Mouse (Mus musculus): ENCODE data around the gene Kdelr3. TPM values are rescaled to one million over a fixed set of nuclear protein-coding genes. Genes with fewer than 3 reads are reported as not detected.

Kdelr3 gene
- polyA plus RNA-seq, 1 experiment from 2014 or later: 11.8 TPM

- no peak overlapping the region for H3K4me2 ChIP-seq (ENCODE audit: low read depth, low read length)
- H3K4me3 ChIP-seq (ENCODE audit: low read depth, low read length): no peak overlapping the region
- 46% methylated on average over 6 of the region's 6 CpGs for WGBS
These were observed 39.0 kb upstream of the Kdelr3 start for GRCm38 (mm10) chr15:79477227-79477626.

GRCm38 (mm10) chr15:79481181-79481688, 35.0 kb upstream of the Kdelr3 start:
- no peaks in the 10 kb centered on the region for H3K9me3 ChIP-seq (replicated peaks; ENCODE audit: control insufficient read depth, low read length)
- no peaks in the 10 kb centered on the region for H3K4me1 ChIP-seq (ENCODE audit: control insufficient read depth, insufficient read depth, low read length)
- no peak overlapping the region for H3K27ac ChIP-seq (replicated peaks; ENCODE audit: low read depth, low read length)
- ATAC-seq (replicated peaks; ENCODE audit: insufficient number of reproducible peaks, low FRiP score, low TSS enrichment, low read depth): no peak
- WGBS: 12% methylated on average over 15 of the region's 15 CpGs
- H3K4me3 ChIP-seq (ENCODE audit: low read depth, low read length): no peak overlapping the region
- H3K27me3 ChIP-seq (ENCODE audit: control insufficient read depth, insufficient read depth, low read length): peaks cover 5% of the 10 kb centered on the region; the same call in 1 of the 2 replicates
- no peaks in the 10 kb centered on the region for H3K36me3 ChIP-seq (replicated peaks; ENCODE audit: control insufficient read depth, insufficient read depth, low read depth, low read length)
- H3K9ac ChIP-seq (replicated peaks; ENCODE audit: low read length): no peak overlapping the region; the same call in 1 of the 2 replicates
- DNase-seq (ENCODE audit: low spot score): no peak
- no peak overlapping the region for H3K4me2 ChIP-seq (ENCODE audit: low read depth, low read length)

More at GRCm38 (mm10) chr15:79477227-79477626, 39.0 kb upstream of the Kdelr3 start:
- Histone ChIP-seq H3K27ac (replicated peaks; ENCODE audit: low read depth, low read length) (no peak overlapping the region), H3K36me3 (replicated peaks; ENCODE audit: control insufficient read depth, insufficient read depth, low read depth, low read length) (no peaks in the 10 kb centered on the region), H3K4me1 (ENCODE audit: control insufficient read depth, insufficient read depth, low read length) (no peaks in the 10 kb centered on the region), H3K9me3 (replicated peaks; ENCODE audit: control insufficient read depth, low read length) (no peaks in the 10 kb centered on the region), H3K27me3 (ENCODE audit: control insufficient read depth, insufficient read depth, low read length) (peaks cover 5% of the 10 kb centered on the region; the same call in 1 of the 2 replicates), H3K9ac (replicated peaks; ENCODE audit: low read length) (no peak overlapping the region)
- ATAC-seq (replicated peaks; ENCODE audit: insufficient number of reproducible peaks, low FRiP score, low TSS enrichment, low read depth) (no peak), DNase-seq (ENCODE audit: low spot score) (no peak)

GRCm38 (mm10) chr15:79489463-79489862, 26.7 kb upstream of the Kdelr3 start:
- H3K9ac ChIP-seq (replicated peaks; ENCODE audit: low read length): no peak overlapping the region
- WGBS: 87% methylated on average over 11 of the region's 11 CpGs
- H3K4me3 ChIP-seq (ENCODE audit: low read depth, low read length): no peak overlapping the region
- H3K36me3 ChIP-seq (replicated peaks; ENCODE audit: control insufficient read depth, insufficient read depth, low read depth, low read length): no peaks in the 10 kb centered on the region
- H3K27me3 ChIP-seq (ENCODE audit: control insufficient read depth, insufficient read depth, low read length): peaks cover 5% of the 10 kb centered on the region; the same call in 1 of the 2 replicates
- ATAC-seq (replicated peaks; ENCODE audit: insufficient number of reproducible peaks, low FRiP score, low TSS enrichment, low read depth) (no peak), DNase-seq (ENCODE audit: low spot score) (no peak)
- no peaks in the 10 kb centered on the region for H3K9me3 ChIP-seq (replicated peaks; ENCODE audit: control insufficient read depth, low read length)
- no peaks in the 10 kb centered on the region for H3K4me1 ChIP-seq (ENCODE audit: control insufficient read depth, insufficient read depth, low read length)
- no peak overlapping the region for H3K4me2 ChIP-seq (ENCODE audit: low read depth, low read length)
- H3K27ac ChIP-seq (replicated peaks; ENCODE audit: low read depth, low read length): no peak overlapping the region

GRCm38 (mm10) chr15:79493527-79493926, 22.7 kb upstream of the Kdelr3 start:
- WGBS: 50% methylated on average over 18 of the region's 18 CpGs
- no peak overlapping the region for H3K27ac ChIP-seq (replicated peaks; ENCODE audit: low read depth, low read length)
- H3K9me3 ChIP-seq (replicated peaks; ENCODE audit: control insufficient read depth, low read length): no peaks in the 10 kb centered on the region
- ATAC-seq (replicated peaks; ENCODE audit: insufficient number of reproducible peaks, low FRiP score, low TSS enrichment, low read depth): no peak
- peaks cover 5% of the 10 kb centered on the region; the same call in 1 of the 2 replicates for H3K27me3 ChIP-seq (ENCODE audit: control insufficient read depth, insufficient read depth, low read length)
- DNase-seq (ENCODE audit: low spot score): no peak
- H3K36me3 ChIP-seq (replicated peaks; ENCODE audit: control insufficient read depth, insufficient read depth, low read depth, low read length): no peaks in the 10 kb centered on the region
- no peak overlapping the region for H3K4me3 ChIP-seq (ENCODE audit: low read depth, low read length)
- no peaks in the 10 kb centered on the region for H3K4me1 ChIP-seq (ENCODE audit: control insufficient read depth, insufficient read depth, low read length)
- no peak overlapping the region for H3K4me2 ChIP-seq (ENCODE audit: low read depth, low read length)
- H3K9ac ChIP-seq (replicated peaks; ENCODE audit: low read length): no peak overlapping the region

GRCm38 (mm10) chr15:79500110-79500509, 16.1 kb upstream of the Kdelr3 start:
- H3K4me2 ChIP-seq (ENCODE audit: low read depth, low read length): no peak overlapping the region
- 81% methylated on average over 17 of the region's 17 CpGs for WGBS
- no peaks in the 10 kb centered on the region for H3K9me3 ChIP-seq (replicated peaks; ENCODE audit: control insufficient read depth, low read length)
- H3K36me3 ChIP-seq (replicated peaks; ENCODE audit: control insufficient read depth, insufficient read depth, low read depth, low read length): no peaks in the 10 kb centered on the region
- H3K4me3 ChIP-seq (ENCODE audit: low read depth, low read length): no peak overlapping the region
- no peak overlapping the region for H3K27ac ChIP-seq (replicated peaks; ENCODE audit: low read depth, low read length)
- H3K27me3 ChIP-seq (ENCODE audit: control insufficient read depth, insufficient read depth, low read length): peaks cover 29% of the 10 kb centered on the region
- no peak for DNase-seq (ENCODE audit: low spot score)
- H3K4me1 ChIP-seq (ENCODE audit: control insufficient read depth, insufficient read depth, low read length): peaks cover under 1% of the 10 kb centered on the region; the same call in 1 of the 2 replicates
- H3K9ac ChIP-seq (replicated peaks; ENCODE audit: low read length): no peak overlapping the region
- no peak for ATAC-seq (replicated peaks; ENCODE audit: insufficient number of reproducible peaks, low FRiP score, low TSS enrichment, low read depth)

- no peak for DNase-seq (ENCODE audit: low spot score)
- Histone ChIP-seq H3K9ac (replicated peaks; ENCODE audit: low read length) (no peak overlapping the region), H3K9me3 (replicated peaks; ENCODE audit: control insufficient read depth, low read length) (no peaks in the 10 kb centered on the region), H3K4me3 (ENCODE audit: low read depth, low read length) (no peak overlapping the region), H3K4me1 (ENCODE audit: control insufficient read depth, insufficient read depth, low read length) (peaks cover 8% of the 10 kb centered on the region), H3K27ac (replicated peaks; ENCODE audit: low read depth, low read length) (no peak overlapping the region), H3K36me3 (replicated peaks; ENCODE audit: control insufficient read depth, insufficient read depth, low read depth, low read length) (no peaks in the 10 kb centered on the region), H3K27me3 (ENCODE audit: control insufficient read depth, insufficient read depth, low read length) (peaks cover 42% of the 10 kb centered on the region), H3K4me2 (ENCODE audit: low read depth, low read length) (no peak overlapping the region)
- WGBS: 23% methylated on average over 18 of the region's 18 CpGs
- no peak for ATAC-seq (replicated peaks; ENCODE audit: insufficient number of reproducible peaks, low FRiP score, low TSS enrichment, low read depth)
These were observed 13.3 kb upstream of the Kdelr3 start for GRCm38 (mm10) chr15:79502891-79503341.

GRCm38 (mm10) chr15:79503438-79503837, 12.8 kb upstream of the Kdelr3 start:
- no peak overlapping the region for H3K9ac ChIP-seq (replicated peaks; ENCODE audit: low read length)
- WGBS: 70% methylated on average over 5 of the region's 5 CpGs
- H3K27me3 ChIP-seq (ENCODE audit: control insufficient read depth, insufficient read depth, low read length): peaks cover 47% of the 10 kb centered on the region
- H3K9me3 ChIP-seq (replicated peaks; ENCODE audit: control insufficient read depth, low read length): no peaks in the 10 kb centered on the region
- H3K4me2 ChIP-seq (ENCODE audit: low read depth, low read length): no peak overlapping the region
- ATAC-seq (replicated peaks; ENCODE audit: insufficient number of reproducible peaks, low FRiP score, low TSS enrichment, low read depth) (no peak), DNase-seq (ENCODE audit: low spot score) (no peak)
- peaks cover 8% of the 10 kb centered on the region for H3K4me1 ChIP-seq (ENCODE audit: control insufficient read depth, insufficient read depth, low read length)
- no peak overlapping the region for H3K27ac ChIP-seq (replicated peaks; ENCODE audit: low read depth, low read length)
- H3K36me3 ChIP-seq (replicated peaks; ENCODE audit: control insufficient read depth, insufficient read depth, low read depth, low read length): no peaks in the 10 kb centered on the region
- no peak overlapping the region for H3K4me3 ChIP-seq (ENCODE audit: low read depth, low read length)

- Histone ChIP-seq H3K27me3 (ENCODE audit: control insufficient read depth, insufficient read depth, low read length) (peaks cover 52% of the 10 kb centered on the region), H3K9ac (replicated peaks; ENCODE audit: low read length) (peak within 1 kb of the TSS; percentile 51), H3K27ac (replicated peaks; ENCODE audit: low read depth, low read length) (no peak within 1 kb of the TSS), H3K9me3 (replicated peaks; ENCODE audit: control insufficient read depth, low read length) (no peaks in the 10 kb centered on the region), H3K4me2 (ENCODE audit: low read depth, low read length) (peak within 1 kb of the TSS; percentile 99), H3K4me1 (ENCODE audit: control insufficient read depth, insufficient read depth, low read length) (peaks cover 8% of the 10 kb centered on the region), H3K36me3 (replicated peaks; ENCODE audit: control insufficient read depth, insufficient read depth, low read depth, low read length) (no peaks in the 10 kb centered on the region), H3K4me3 (ENCODE audit: low read depth, low read length) (peak within 1 kb of the TSS; percentile 55)
- DNase-seq (ENCODE audit: low spot score) (no peak), ATAC-seq (replicated peaks; ENCODE audit: insufficient number of reproducible peaks, low FRiP score, low TSS enrichment, low read depth) (no peak)
- WGBS: under 1% methylated on average over 60 of the region's 60 CpGs
These were observed 11.3 kb upstream of the Kdelr3 start, which contains the start of gene Kcnj4 for GRCm38 (mm10) chr15:79504707-79505452. Kcnj4 (minus strand) TSS chr15:79505241.

Data from embryonic facial prominence, embryonic 11.5 days (tissue).